Comparison of ENCODE assay signal across 10 mouse cellular contexts in the genomic region with DNA sequence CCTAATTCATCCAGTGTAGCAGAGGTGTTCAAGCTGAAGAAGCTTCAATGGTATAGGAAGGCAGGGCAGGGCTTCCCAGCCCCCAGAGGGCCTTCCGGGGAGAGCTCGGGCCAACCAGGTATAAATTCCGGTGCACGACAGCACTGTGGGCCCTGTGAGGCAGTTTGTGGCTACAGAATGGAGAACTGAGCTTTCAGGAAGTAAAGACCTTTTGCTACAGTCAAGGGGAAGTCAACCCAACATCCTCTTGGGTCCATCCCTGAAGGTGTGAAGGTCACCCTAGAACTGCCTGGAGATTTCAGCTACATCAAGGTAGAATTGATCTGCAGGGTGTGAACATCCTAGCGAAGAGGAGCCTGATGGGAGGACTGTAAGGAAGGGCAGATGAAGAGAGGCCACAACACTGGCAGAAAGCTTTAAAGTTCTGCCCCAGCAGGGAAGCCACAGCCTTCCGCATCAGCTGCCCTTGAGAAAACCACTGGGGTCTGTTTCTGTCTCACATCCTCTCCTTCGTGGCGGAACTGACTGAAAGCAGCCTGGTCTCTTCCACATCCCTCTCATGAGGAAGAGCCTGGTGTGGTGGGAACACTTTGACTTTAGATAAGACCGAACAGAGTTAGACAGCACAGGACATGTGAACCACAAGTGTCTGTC. TPM values are rescaled to one million over a fixed set of nuclear protein-coding genes. Genes with fewer than 3 reads are reported as not detected.
DNase-seq lines count a peak whose midpoint lies in the region; ATAC-seq lines count a peak whose summit lies in the region.
"Had no signal": no experiment of that assay in that cellular context is flagged by ENCODE, and none has a peak within 500 bp of the region (broad histone marks: within the 10 kb centered on the region; RNA-seq: fewer than 3 reads in every experiment).

No protein-coding gene starts in this region.

- peak; percentile 15 to 28 for DNase-seq in lung, postnatal 4 days
- no peak for DNase-seq in lung, adult 18-20 months
- peak; percentile 29 for DNase-seq in c-Kit-positive CD71-negative TER-119-negative erythroid progenitor cells, embryonic 14.5 days (ENCODE audit: low read depth)
- DNase-seq in thymus, postnatal 36 days = peak; percentile 5 to 12
- DNase-seq in gastrocnemius, postnatal 25 days = no peak
- DNase-seq: cerebellum, postnatal 25 days; kidney, adult 11 months had no signal

- peak; percentile 86 for ATAC-seq in monocyte, adult 5-6 weeks (replicated peaks; ENCODE audit: insufficient number of reproducible peaks, low FRiP score, low TSS enrichment, poor library complexity, severe bottlenecking)
- ATAC-seq in megakaryocyte-erythroid progenitor cell, adult 5-6 weeks (replicated peaks; ENCODE audit: low FRiP score, low TSS enrichment, poor library complexity, severe bottlenecking) = no peak
- ATAC-seq: Patski had no signal

RNA-seq across cellular contexts. Expression of gene Rtn1, which starts 47.0 kb away (rescaled TPM):
- 3.9 to 4.4 TPM (median 4.3 TPM) in 3 replicates for total RNA-seq in monocyte, adult 5-6 weeks (2017)
- total RNA-seq in gastrocnemius, postnatal 25 days (2021) = 1 to 10 TPM in 1 of 2 experiments, under 1 TPM in 1; 0.87 to 1.6 TPM
- total RNA-seq in megakaryocyte-erythroid progenitor cell, adult 5-6 weeks (2014; fragmentation: Nextera tagmentation) = not detected in 2 replicates
- total RNA-seq in megakaryocyte-erythroid progenitor cell, adult 5-6 weeks (2017) = not detected in 2 replicates

Comparison
In these comparisons a context has a peak if more than half of its experiments do, and no peak if none do; other contexts are left out.
1. DNase-seq: peak in lung, postnatal 4 days (2 of 2), c-Kit-positive CD71-negative TER-119-negative erythroid progenitor cells, embryonic 14.5 days (single experiment) and thymus, postnatal 36 days (2 of 2); none in lung, adult 18-20 months (0 of 2) and gastrocnemius, postnatal 25 days (single experiment).